Mouse (Mus musculus) activated CD4-positive, CD25-positive, alpha-beta regulatory T cell (primary cell): ENCODE measurements around the gene 2300009A05Rik. TPM values are rescaled to one million over a fixed set of nuclear protein-coding genes. Genes with fewer than 3 reads are reported as not detected.

Experiments
- polyA plus RNA-seq, 2 experiments: library from polyadenylated mRNA; unstranded; fragments of 100-300 nt; shearing (Covaris generic); gene quantifications; one replicate each; pipeline ENCODE4 v1.2.1; 2017

Gene 2300009A05Rik
- polyA plus RNA-seq: 10 to 100 TPM; 47.4 to 87.7 TPM

DNA sequence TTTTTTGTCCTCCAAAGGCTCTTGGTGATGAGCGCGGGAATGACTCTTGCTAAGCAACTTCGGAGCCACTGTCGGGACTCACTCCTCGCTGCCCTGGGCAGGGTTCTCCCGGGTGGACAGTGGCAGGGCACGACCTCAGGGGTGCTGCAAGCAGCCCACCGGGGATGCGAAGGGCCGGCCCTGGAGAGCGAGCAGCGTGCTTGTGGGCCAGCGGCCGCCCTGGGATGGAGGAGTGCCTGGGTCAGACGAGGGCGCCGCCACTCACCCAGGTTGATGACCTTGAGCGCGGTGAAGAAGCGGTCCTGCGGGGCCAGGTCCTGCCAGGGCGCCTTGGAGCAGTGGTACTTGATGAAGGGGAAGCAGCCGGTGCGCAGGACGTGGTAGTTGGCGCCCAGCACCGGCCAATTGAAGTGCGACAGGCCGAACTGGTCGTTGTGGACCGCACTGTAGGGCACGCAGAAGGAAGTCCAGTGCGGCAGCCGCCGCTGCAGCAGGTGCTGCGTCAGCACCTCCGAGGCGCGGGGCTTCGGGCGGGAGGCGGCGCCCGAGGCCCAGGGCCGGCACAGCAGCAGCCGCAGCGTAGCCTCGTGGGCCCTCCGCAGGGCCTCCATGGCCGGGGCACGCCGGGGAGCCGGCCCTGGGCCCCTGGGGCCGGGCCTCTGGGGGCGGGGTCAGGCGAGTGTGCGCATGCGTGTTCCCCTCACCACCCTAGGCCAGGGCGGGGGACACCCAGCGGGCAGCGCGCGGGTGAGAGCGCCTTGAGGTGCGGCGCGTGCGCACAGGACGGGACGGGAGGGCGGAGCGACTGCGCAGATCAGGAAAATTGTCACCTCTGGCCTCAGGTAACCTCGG, at the start of gene 2300009A05Rik:
TSS of gene 2300009A05Rik (minus strand) at position 636 of the 852 bp plus-strand sequence.

DNA sequence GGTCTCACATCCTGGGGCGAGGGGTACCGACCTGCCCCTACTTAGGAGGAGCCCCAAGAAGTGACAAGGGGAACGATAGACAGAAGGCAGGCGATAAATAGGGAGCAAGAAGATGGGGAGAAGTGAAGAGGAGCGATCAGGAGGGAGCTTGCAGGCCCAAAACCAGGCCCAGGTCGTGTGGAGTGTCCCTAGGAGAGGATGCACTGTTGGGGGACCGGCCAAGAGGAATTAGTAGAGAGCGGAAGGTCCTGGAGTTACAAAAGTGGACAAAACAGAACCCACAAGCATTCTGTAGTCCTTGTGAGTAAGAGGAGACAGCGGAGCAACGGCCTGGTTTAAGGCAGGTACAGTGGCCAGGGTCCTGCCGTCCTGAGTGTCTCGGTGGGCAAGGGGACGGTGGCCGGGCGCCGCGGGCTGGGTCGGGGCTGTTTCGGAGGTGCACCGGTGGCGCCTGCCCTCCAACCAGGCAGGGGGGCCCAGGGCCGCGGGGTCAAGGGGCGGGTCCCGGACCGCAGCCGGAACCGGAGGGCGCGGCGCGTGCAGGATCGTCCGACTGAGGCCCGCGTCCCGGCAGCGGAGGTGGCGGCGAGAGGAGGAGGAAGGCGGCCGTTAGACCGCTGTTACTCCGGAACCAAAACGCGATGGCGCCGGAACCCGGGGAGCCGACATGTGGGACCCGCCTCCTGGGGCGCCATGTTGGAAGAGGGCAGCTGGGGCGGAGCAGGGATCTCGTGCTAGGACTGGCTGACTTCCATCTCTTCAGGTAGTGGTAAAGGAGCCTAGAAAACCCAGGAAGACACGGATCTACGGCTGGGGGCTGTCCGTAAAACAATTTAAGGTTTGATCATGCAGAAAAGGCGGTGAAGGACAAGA, 21.5 kb downstream of the 2300009A05Rik start, which contains the start of gene Map2k5:
TSS of gene Map2k5 (minus strand) at position 633 of the 873 bp plus-strand sequence.

Other genes starting within 250 kb of the 2300009A05Rik start
- 10 to 100 TPM; 32.8 to 41.7 TPM for gene Map2k5, start 21.3 kb downstream of the 2300009A05Rik start, polyA plus RNA-seq
- under 1 TPM in 1 of 2 experiments, not detected in 1; 0.31 TPM for gene Iqch, start 203.2 kb upstream of the 2300009A05Rik start, polyA plus RNA-seq
- 10 to 100 TPM; 38.6 to 45.2 TPM for gene Aagab, start 203.4 kb upstream of the 2300009A05Rik start, polyA plus RNA-seq